Mouse (Mus musculus) hindbrain, embryonic 15.5 days (tissue): ENCODE measurements around the gene Arhgef1. TPM values are rescaled to one million over a fixed set of nuclear protein-coding genes. Genes with fewer than 3 reads are reported as not detected.
A peak's percentile ranks its signal among the peaks of the same experiment; 100 is the strongest.

Source experiments
- ATAC-seq: fragments of 200-750 bp; cut with Nextera tagmentation; 2 replicates; pipeline ENCODE4 v1.8.0; 2017; ENCODE audit warnings: low read depth, moderate number of reproducible peaks, moderate TSS enrichment; ENCODE audit not compliant: low FRiP score
- H3K27ac ChIP-seq: fragments of 300-500 bp; sonication (generic); replicated peaks from 2 replicates; pipeline ENCODE4 v1.5.1; 2015; ENCODE audit warnings: mild to moderate bottlenecking, inconsistent platforms
- H3K27me3 ChIP-seq: fragments of 300-500 bp; sonication (generic); 2 replicates; pipeline ENCODE4 v1.6.1; 2015; ENCODE audit warnings: control low read depth, inconsistent platforms
- H3K36me3 ChIP-seq: fragments of 300-500 bp; sonication (generic); 2 replicates; pipeline ENCODE4 v1.6.1; 2015; ENCODE audit warnings: control low read depth, inconsistent platforms
- H3K4me1 ChIP-seq: fragments of 300-500 bp; sonication (generic); replicated peaks from 2 replicates; pipeline ENCODE4 v1.6.1; 2015; ENCODE audit warnings: control low read depth, inconsistent platforms
- H3K4me2 ChIP-seq: fragments of 300-500 bp; sonication (generic); 2 replicates; pipeline ENCODE4 v1.6.1; 2015; ENCODE audit warnings: moderate library complexity, mild to moderate bottlenecking, inconsistent platforms
- H3K4me3 ChIP-seq: fragments of 300-500 bp; sonication (generic); 2 replicates; pipeline ENCODE4 v1.5.1; 2015; ENCODE audit warnings: mild to moderate bottlenecking, inconsistent platforms
- H3K9ac ChIP-seq: fragments of 300-500 bp; sonication (generic); 2 replicates; pipeline ENCODE4 v1.6.1; 2015; ENCODE audit warnings: inconsistent platforms
- H3K9me3 ChIP-seq: fragments of 300-500 bp; sonication (generic); 2 replicates; pipeline ENCODE4 v1.6.1; 2016; ENCODE audit warnings: control low read depth, inconsistent platforms
- WGBS: fragments of 180-500 bp; shearing (Covaris S2); methylation state at CpG from one replicate; pipeline ENCODE4 v1.1.7; 2015; 5-methylcytosine and 5-hydroxymethylcytosine counted together
- polyA plus RNA-seq: library from polyadenylated mRNA; unstranded; fragments of >200 nt; fragmentation: Nextera tagmentation; extraction: Ambion mirVana; gene quantifications from 2 replicates; pipeline ENCODE4 v1.2.1, GENCODE M21; 2015

Arhgef1 gene
- polyA plus RNA-seq, 1 experiment from 2014 or later = 73.5 TPM

- H3K36me3 ChIP-seq = no peaks in the 10 kb centered on the region
- peak overlapping the region; percentile 32 for H3K4me3 ChIP-seq
- H3K4me2 ChIP-seq = peak overlapping the region; percentile 59
- H3K27me3 ChIP-seq = peaks cover 61% of the 10 kb centered on the region
- peaks cover 44% of the 10 kb centered on the region for H3K4me1 ChIP-seq
- no peaks in the 10 kb centered on the region for H3K9me3 ChIP-seq
- 2% methylated on average over 18 of the region's 24 CpGs for WGBS
- no peak overlapping the region for H3K27ac ChIP-seq
- ATAC-seq = no peak
- H3K9ac ChIP-seq = 0 out of 2 replicates have a peak overlapping the region, but pooled peaks have one; percentile 10
These were observed 51.3 kb downstream of the Arhgef1 start for GRCm38 (mm10) chr7:24953966-24954365.

GRCm38 (mm10) chr7:24954450-24954849, 51.7 kb downstream of the Arhgef1 start:
- no peak for ATAC-seq
- no peaks in the 10 kb centered on the region for H3K36me3 ChIP-seq
- H3K27ac ChIP-seq = no peak overlapping the region
- H3K27me3 ChIP-seq = peaks cover 60% of the 10 kb centered on the region
- H3K9ac ChIP-seq = 0 out of 2 replicates have a peak overlapping the region, but pooled peaks have one; percentile 25
- H3K4me3 ChIP-seq = peak overlapping the region; percentile 32
- H3K4me2 ChIP-seq = peak overlapping the region; percentile 59
- peaks cover 39% of the 10 kb centered on the region for H3K4me1 ChIP-seq
- WGBS = 2% methylated on average over 29 of the region's 30 CpGs
- H3K9me3 ChIP-seq = no peaks in the 10 kb centered on the region

DNA sequence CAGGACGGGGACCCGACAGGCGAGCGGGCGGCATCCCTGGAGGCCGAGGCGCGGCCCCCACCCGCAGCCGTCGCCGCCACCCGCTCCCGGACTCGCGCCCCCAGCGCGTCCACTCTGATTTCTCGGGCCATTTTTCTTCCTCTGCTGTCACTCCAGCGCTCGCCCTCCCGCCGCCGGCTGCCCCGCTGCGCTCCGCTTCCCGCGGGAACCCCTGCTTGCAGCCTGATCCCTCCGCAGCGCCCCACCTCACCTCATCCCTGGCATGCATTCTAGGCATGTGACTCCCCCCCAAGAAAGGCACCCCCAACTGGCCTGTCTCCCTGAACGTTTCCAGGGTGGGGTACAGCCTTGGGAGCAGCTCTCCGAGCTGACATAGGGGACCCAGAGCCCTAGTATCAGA, 52.5 kb downstream of the Arhgef1 start:
- Histone ChIP-seq H3K9me3 (no peaks in the 10 kb centered on the region), H3K4me1 (peaks cover 31% of the 10 kb centered on the region), H3K9ac (no peak overlapping the region), H3K27ac (no peak overlapping the region), H3K36me3 (no peaks in the 10 kb centered on the region), H3K27me3 (peaks cover 52% of the 10 kb centered on the region), H3K4me3 (peak overlapping the region; percentile 32), H3K4me2 (peak overlapping the region; percentile 59)
- ATAC-seq = no peak
- 3% methylated on average over 19 of the region's 33 CpGs for WGBS

DNA sequence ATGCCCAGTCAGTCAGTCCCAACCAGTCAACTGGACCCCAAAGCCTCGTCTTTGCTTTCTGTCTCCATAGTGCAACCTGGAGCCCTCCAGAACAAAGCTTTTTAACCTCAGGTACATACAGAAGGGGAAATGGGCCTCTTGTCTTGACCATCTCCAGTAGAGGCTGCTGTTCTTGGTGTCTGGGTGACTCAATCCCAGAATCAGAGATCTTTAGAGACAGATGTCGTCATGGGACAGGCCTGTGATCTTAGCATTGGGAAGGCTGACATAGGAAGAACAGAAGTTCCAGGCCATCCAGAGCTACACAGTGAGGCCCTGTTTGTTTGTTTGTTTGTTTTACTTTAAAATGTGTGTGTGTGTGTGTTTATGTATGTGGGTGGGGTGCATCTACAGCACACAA, 61.6 kb downstream of the Arhgef1 start:
- Histone ChIP-seq H3K36me3 (no peaks in the 10 kb centered on the region), H3K4me3 (no peak overlapping the region), H3K9ac (no peak overlapping the region), H3K4me2 (no peak overlapping the region), H3K4me1 (no peaks in the 10 kb centered on the region), H3K9me3 (no peaks in the 10 kb centered on the region), H3K27ac (no peak overlapping the region), H3K27me3 (no peaks in the 10 kb centered on the region)
- no peak for ATAC-seq
- WGBS = 80% methylated on average over 2 of the region's 2 CpGs

DNA sequence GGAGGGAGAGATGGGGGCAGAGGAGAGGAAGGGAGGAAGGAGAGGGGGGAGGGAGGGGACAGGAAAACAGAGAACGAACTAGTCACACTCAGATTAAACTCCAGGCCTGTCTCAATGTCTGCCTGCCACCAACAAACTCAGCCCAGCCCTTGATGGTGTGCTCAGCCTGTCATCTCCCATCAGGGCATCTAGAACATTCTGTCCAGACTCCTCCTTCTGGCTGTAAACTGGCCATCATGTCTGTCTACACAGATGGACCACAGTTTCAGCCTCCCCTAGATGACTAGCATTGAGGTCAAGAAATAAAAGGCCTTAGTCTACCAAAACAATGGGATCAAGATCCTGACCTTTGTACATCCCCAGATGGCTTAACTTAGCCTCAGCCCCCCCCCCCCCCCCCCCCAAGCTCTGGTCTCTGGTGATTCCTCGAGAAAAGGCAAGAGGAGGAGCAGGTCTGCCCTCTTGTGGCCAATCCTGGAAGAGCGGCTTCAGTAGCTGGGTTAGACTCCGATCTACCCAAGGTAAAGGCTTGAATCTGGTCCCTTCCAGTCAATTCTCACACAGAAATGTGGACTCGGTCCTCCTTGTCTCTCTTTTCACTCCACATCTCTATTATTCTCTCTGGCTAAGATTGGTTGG, 62.3 kb downstream of the Arhgef1 start:
- Histone ChIP-seq H3K9ac (no peak overlapping the region), H3K4me2 (no peak overlapping the region), H3K9me3 (no peaks in the 10 kb centered on the region), H3K36me3 (no peaks in the 10 kb centered on the region), H3K4me3 (no peak overlapping the region), H3K27ac (no peak overlapping the region), H3K27me3 (no peaks in the 10 kb centered on the region), H3K4me1 (no peaks in the 10 kb centered on the region)
- 0 out of 2 replicates have a peak, but pooled peaks have one; percentile 13 for ATAC-seq
- WGBS = 16% methylated on average over 5 of the region's 5 CpGs

GRCm38 (mm10) chr7:24967966-24968365, 65.3 kb downstream of the Arhgef1 start:
- 83% methylated on average over 8 of the region's 8 CpGs for WGBS
- Histone ChIP-seq H3K36me3 (no peaks in the 10 kb centered on the region), H3K27me3 (no peaks in the 10 kb centered on the region), H3K4me3 (no peak overlapping the region), H3K4me1 (peaks cover 12% of the 10 kb centered on the region), H3K9ac (no peak overlapping the region), H3K27ac (no peak overlapping the region), H3K4me2 (no peak overlapping the region), H3K9me3 (no peaks in the 10 kb centered on the region)
- no peak for ATAC-seq

- Histone ChIP-seq H3K9ac (no peak overlapping the region), H3K27ac (no peak overlapping the region), H3K4me3 (no peak overlapping the region), H3K4me2 (no peak overlapping the region), H3K9me3 (no peaks in the 10 kb centered on the region), H3K27me3 (no peaks in the 10 kb centered on the region), H3K4me1 (peaks cover 12% of the 10 kb centered on the region), H3K36me3 (no peaks in the 10 kb centered on the region)
- ATAC-seq = no peak
- WGBS = 74% methylated on average over 6 of the region's 6 CpGs
These were observed 65.8 kb downstream of the Arhgef1 start for GRCm38 (mm10) chr7:24968463-24968862.

GRCm38 (mm10) chr7:24969805-24970204, 67.1 kb downstream of the Arhgef1 start:
- Histone ChIP-seq H3K36me3 (no peaks in the 10 kb centered on the region), H3K27me3 (no peaks in the 10 kb centered on the region), H3K4me1 (peaks cover 12% of the 10 kb centered on the region), H3K4me2 (no peak overlapping the region), H3K9ac (no peak overlapping the region), H3K4me3 (no peak overlapping the region), H3K9me3 (no peaks in the 10 kb centered on the region), H3K27ac (no peak overlapping the region)
- ATAC-seq = no peak
- WGBS = 76% methylated on average over 11 of the region's 12 CpGs

DNA sequence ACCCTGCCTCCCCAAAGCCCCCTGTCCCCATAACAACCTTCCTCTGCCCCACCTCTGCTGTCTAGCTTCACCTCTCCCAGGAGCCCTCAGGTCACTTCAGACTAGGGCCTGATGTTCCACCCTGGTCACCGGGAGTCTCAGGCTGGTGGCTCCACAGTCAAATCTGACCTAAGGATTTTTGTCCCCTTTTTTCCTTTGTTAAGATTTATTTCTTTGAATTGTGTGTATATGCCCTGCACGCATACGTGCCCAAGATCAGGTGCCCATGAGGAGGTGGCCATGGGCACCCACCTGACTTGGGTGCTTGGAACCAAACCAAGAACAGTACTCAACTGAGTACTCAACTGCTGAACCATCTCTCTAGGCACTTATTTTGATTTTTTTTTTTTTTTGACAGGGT, 67.6 kb downstream of the Arhgef1 start:
- Histone ChIP-seq H3K27me3 (no peaks in the 10 kb centered on the region), H3K27ac (no peak overlapping the region), H3K9ac (no peak overlapping the region), H3K9me3 (no peaks in the 10 kb centered on the region), H3K4me1 (peaks cover 12% of the 10 kb centered on the region), H3K4me3 (no peak overlapping the region), H3K4me2 (no peak overlapping the region), H3K36me3 (no peaks in the 10 kb centered on the region)
- WGBS = 96% methylated on average over 3 of the region's 3 CpGs
- ATAC-seq = no peak

- Histone ChIP-seq H3K4me2 (peak overlapping the region; percentile 67), H3K9ac (peak overlapping the region; percentile 72), H3K27ac (peak overlapping the region; percentile 82), H3K9me3 (no peaks in the 10 kb centered on the region), H3K4me1 (peaks cover 12% of the 10 kb centered on the region), H3K27me3 (no peaks in the 10 kb centered on the region), H3K36me3 (no peaks in the 10 kb centered on the region), H3K4me3 (peak overlapping the region; percentile 69)
- WGBS = 4% methylated on average over 19 of the region's 19 CpGs
- no peak for ATAC-seq
These were observed 68.7 kb downstream of the Arhgef1 start for GRCm38 (mm10) chr7:24971261-24971971.

DNA sequence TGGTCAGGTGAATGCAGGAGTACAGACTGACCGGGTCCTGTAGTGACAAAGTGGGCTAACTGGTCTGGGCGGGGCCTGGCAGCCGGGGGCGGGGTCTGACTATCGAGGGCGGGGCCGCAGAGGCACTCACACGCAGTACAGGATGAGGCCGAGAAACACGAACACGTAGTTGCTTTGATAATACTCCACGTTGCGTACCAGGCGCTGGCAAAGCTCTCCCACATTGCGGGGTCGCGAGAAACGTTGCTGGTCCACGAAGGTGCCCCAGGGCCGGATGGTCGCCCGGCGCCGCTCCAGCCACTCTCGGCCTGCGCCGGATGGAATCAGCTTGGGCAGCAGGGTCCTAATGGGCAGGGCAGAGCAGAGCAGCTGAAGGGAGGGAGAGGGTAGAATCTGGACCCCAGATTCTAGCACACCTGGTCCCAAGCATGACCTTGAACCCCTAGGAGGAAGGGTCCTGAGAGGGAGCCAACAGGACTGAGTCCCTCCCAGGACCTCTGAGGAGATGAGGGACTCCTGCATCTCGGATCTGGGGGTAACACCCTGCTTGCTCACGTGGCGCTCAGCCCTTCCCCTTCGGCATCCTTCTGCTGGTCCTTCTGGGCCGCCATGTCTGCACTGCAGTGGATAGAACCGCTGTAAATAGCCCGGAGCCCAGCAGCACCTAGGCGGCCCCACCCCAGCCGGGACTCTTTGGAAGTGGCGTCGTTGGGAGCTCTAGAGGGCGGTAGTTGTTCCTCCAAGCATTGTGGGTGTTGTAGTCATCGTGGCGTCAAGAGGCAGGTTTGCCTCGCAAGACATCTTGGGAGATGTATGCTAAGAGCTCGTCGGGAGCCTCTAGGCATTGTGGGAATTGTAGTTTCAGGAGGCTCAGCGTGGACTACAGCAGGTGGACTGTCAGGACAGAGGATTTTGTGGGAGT, 69.5 kb downstream of the Arhgef1 start, which contains the start of gene Rabac1:
Rabac1 (minus strand) TSS at position 783 of the 922 bp plus-strand sequence.
- Histone ChIP-seq H3K9ac (peak within 1 kb of the TSS; percentile 72), H3K4me2 (peak within 1 kb of the TSS; percentile 67), H3K27me3 (no peaks in the 10 kb centered on the region), H3K36me3 (peaks cover 1% of the 10 kb centered on the region), H3K9me3 (no peaks in the 10 kb centered on the region), H3K4me1 (peaks cover 12% of the 10 kb centered on the region), H3K4me3 (peak within 1 kb of the TSS; percentile 69), H3K27ac (peak within 1 kb of the TSS; percentile 82)
- ATAC-seq = peak; percentile 93
- WGBS = under 1% methylated on average over 45 of the region's 45 CpGs
